Mouse (Mus musculus): ENCODE measurements at regions not wholly inside any gene's neighbourhood (a gene's known extent, or its start where the extent isn't known, plus 50 kb on each side); places are given as distances from the start of the nearest gene placed in this dataset.

GRCm38 (mm10) chr1:42474831-42475230 is 220.7 kb upstream of the Pou3f3 start:
- no peak for DNase-seq

- DNase-seq: no peak
These were observed 219.9 kb upstream of the Pou3f3 start for GRCm38 (mm10) chr1:42475629-42476028.

- DNase-seq: no peak
These were observed 215.1 kb upstream of the Pou3f3 start for GRCm38 (mm10) chr1:42480348-42480920.

GRCm38 (mm10) chr1:42489563-42489962 is 206.0 kb upstream of the Pou3f3 start:
- no peak for DNase-seq

- DNase-seq: no peak
These were observed 204.5 kb upstream of the Pou3f3 start for GRCm38 (mm10) chr1:42490856-42491643.

GRCm38 (mm10) chr1:42491644-42492277 is 203.8 kb upstream of the Pou3f3 start:
- DNase-seq: no peak

GRCm38 (mm10) chr1:42496022-42496421 is 199.5 kb upstream of the Pou3f3 start:
- no peak for DNase-seq

GRCm38 (mm10) chr1:42496433-42496832 is 199.1 kb upstream of the Pou3f3 start:
- no peak for DNase-seq

GRCm38 (mm10) chr1:42498901-42499300 is 196.7 kb upstream of the Pou3f3 start:
- DNase-seq: no peak

GRCm38 (mm10) chr1:42504491-42504890 is 191.1 kb upstream of the Pou3f3 start:
- no peak for DNase-seq

GRCm38 (mm10) chr1:42505048-42505729 is 190.4 kb upstream of the Pou3f3 start:
- DNase-seq: no peak

- no peak for DNase-seq
These were observed 181.2 kb upstream of the Pou3f3 start for GRCm38 (mm10) chr1:42514417-42514816.

- no peak for DNase-seq
These were observed 171.2 kb upstream of the Pou3f3 start for GRCm38 (mm10) chr1:42524401-42524800.

- DNase-seq: no peak
These were observed 167.7 kb upstream of the Pou3f3 start for GRCm38 (mm10) chr1:42527746-42528476.

GRCm38 (mm10) chr1:42532908-42533307 is 162.7 kb upstream of the Pou3f3 start:
- no peak for DNase-seq

GRCm38 (mm10) chr1:42539066-42539539 is 156.5 kb upstream of the Pou3f3 start:
- no peak for DNase-seq

GRCm38 (mm10) chr1:42539541-42540520 is 155.7 kb upstream of the Pou3f3 start:
- no peak for DNase-seq

- DNase-seq: no peak
These were observed 153.6 kb upstream of the Pou3f3 start for GRCm38 (mm10) chr1:42541991-42542390.

GRCm38 (mm10) chr1:42542846-42543549 is 152.6 kb upstream of the Pou3f3 start:
- no peak for DNase-seq

- DNase-seq: no peak
These were observed 148.7 kb upstream of the Pou3f3 start for GRCm38 (mm10) chr1:42546879-42547278.

- no peak for DNase-seq
These were observed 138.3 kb upstream of the Pou3f3 start for GRCm38 (mm10) chr1:42557301-42557700.
